Mouse (Mus musculus): ENCODE measurements around the gene Galnt9. TPM values are rescaled to one million over a fixed set of nuclear protein-coding genes. Genes with fewer than 3 reads are reported as not detected.

Gene Galnt9
- polyA plus RNA-seq, 1 experiment, result 0.02 TPM

- Histone ChIP-seq H3K4me3 (ENCODE audit: insufficient read depth, poor library complexity, severe bottlenecking) (no peak overlapping the region), H3K79me2 (ENCODE audit: control insufficient read depth, insufficient read depth) (no peaks in the 10 kb centered on the region), H3ac (ENCODE audit: control insufficient read depth, insufficient read length, low read depth) (no peak overlapping the region), H3K36me3 (ENCODE audit: control insufficient read depth, insufficient read depth) (no peaks in the 10 kb centered on the region), H3K79me3 (ENCODE audit: low read depth) (no peaks in the 10 kb centered on the region), H3K27me3 (ENCODE audit: control insufficient read depth, insufficient read depth, insufficient read length) (peaks cover 5% of the 10 kb centered on the region)
- TF ChIP-seq MAX (IDR thresholded peaks at IDR 0.05) (no peak), FOSL1 (IDR thresholded peaks at IDR 0.05; ENCODE audit: insufficient read depth, low read length, poor library complexity, severe bottlenecking) (no peak), CEBPB (IDR thresholded peaks at IDR 0.05; ENCODE audit: low read depth) (no peak), USF1 (IDR thresholded peaks at IDR 0.05; ENCODE audit: low read depth) (no peak), MYOD1 (IDR thresholded peaks at IDR 0.05; ENCODE audit: control insufficient read depth, insufficient read length, low read depth) (no peak), MYOG (IDR thresholded peaks at IDR 0.05; ENCODE audit: control insufficient read depth, extremely low read depth, insufficient read length) (no peak), CTCF (IDR thresholded peaks at IDR 0.05; ENCODE audit: control insufficient read depth, insufficient read depth, insufficient read length) (no peak)
Measured at GRCm38 (mm10) chr5:110597502-110597901, 53.3 kb downstream of the Galnt9 start.

DNA sequence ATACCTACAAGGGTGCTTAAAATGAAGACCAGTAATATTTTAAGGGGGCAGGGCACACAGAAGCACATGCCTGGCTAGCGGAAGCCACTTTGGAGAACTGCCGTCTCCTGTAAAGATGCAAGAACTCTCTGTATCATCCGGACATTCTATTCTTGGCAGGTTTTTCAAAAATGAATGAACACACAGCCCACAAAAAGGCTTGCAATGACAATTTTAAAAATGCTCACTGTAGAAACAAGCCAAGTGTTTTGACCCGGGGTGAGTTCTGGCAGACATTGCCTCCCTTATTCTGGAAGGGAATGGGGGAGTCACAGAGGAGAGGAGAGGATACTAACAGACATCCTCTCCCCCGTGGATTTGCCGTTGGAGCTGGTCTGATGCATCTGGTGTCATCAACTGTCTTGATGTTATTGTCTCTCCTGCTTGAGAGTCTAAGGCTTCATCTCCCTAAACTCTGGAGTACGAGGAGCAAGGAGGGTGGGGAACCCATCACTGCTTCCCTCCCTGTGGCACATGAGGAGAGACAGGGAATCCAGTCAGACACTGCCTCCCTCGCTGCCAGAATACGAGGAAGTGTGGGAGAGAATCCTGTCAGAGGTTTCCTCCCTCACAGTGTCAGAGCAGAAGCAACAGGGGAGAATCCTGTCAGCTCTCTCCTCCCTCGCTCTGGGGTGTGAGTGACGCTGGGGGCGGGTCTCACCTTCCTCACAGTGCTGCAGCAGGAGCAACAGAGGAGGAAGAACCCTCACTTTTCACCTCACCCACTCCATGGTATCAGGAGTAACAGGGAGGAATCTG is 54.3 kb downstream of the Galnt9 start:
- Histone ChIP-seq H3K79me3 (ENCODE audit: low read depth) (no peaks in the 10 kb centered on the region), H3K36me3 (ENCODE audit: control insufficient read depth, insufficient read depth) (no peaks in the 10 kb centered on the region), H3K79me2 (ENCODE audit: control insufficient read depth, insufficient read depth) (no peaks in the 10 kb centered on the region), H3ac (ENCODE audit: control insufficient read depth, insufficient read length, low read depth) (no peak overlapping the region), H3K4me3 (ENCODE audit: insufficient read depth, poor library complexity, severe bottlenecking) (no peak overlapping the region), H3K27me3 (ENCODE audit: control insufficient read depth, insufficient read depth, insufficient read length) (peaks cover 5% of the 10 kb centered on the region)
- TF ChIP-seq MAX (IDR thresholded peaks at IDR 0.05) (no peak), MYOG (IDR thresholded peaks at IDR 0.05; ENCODE audit: control insufficient read depth, extremely low read depth, insufficient read length) (no peak), CTCF (IDR thresholded peaks at IDR 0.05; ENCODE audit: control insufficient read depth, insufficient read depth, insufficient read length) (no peak), CEBPB (IDR thresholded peaks at IDR 0.05; ENCODE audit: low read depth) (no peak), FOSL1 (IDR thresholded peaks at IDR 0.05; ENCODE audit: insufficient read depth, low read length, poor library complexity, severe bottlenecking) (no peak), MYOD1 (IDR thresholded peaks at IDR 0.05; ENCODE audit: control insufficient read depth, insufficient read length, low read depth) (no peak), USF1 (IDR thresholded peaks at IDR 0.05; ENCODE audit: low read depth) (no peak)

GRCm38 (mm10) chr5:110603016-110603685 is 59.0 kb downstream of the Galnt9 start:
- no peak overlapping the region for H3K4me3 ChIP-seq (ENCODE audit: insufficient read depth, poor library complexity, severe bottlenecking)
- H3ac ChIP-seq (ENCODE audit: control insufficient read depth, insufficient read length, low read depth), result no peak overlapping the region
- no peaks in the 10 kb centered on the region for H3K79me2 ChIP-seq (ENCODE audit: control insufficient read depth, insufficient read depth)
- peak; percentile 94 for TF ChIP-seq CEBPB (IDR thresholded peaks at IDR 0.05; ENCODE audit: low read depth)
- TF ChIP-seq MYOD1 (IDR thresholded peaks at IDR 0.05; ENCODE audit: control insufficient read depth, insufficient read length, low read depth), result no peak
- TF ChIP-seq MYOG (IDR thresholded peaks at IDR 0.05; ENCODE audit: control insufficient read depth, extremely low read depth, insufficient read length), result no peak
- TF ChIP-seq FOSL1 (IDR thresholded peaks at IDR 0.05; ENCODE audit: insufficient read depth, low read length, poor library complexity, severe bottlenecking), result no peak
- no peaks in the 10 kb centered on the region for H3K79me3 ChIP-seq (ENCODE audit: low read depth)
- H3K27me3 ChIP-seq (ENCODE audit: control insufficient read depth, insufficient read depth, insufficient read length), result peaks cover 5% of the 10 kb centered on the region
- H3K36me3 ChIP-seq (ENCODE audit: control insufficient read depth, insufficient read depth), result no peaks in the 10 kb centered on the region

DNA sequence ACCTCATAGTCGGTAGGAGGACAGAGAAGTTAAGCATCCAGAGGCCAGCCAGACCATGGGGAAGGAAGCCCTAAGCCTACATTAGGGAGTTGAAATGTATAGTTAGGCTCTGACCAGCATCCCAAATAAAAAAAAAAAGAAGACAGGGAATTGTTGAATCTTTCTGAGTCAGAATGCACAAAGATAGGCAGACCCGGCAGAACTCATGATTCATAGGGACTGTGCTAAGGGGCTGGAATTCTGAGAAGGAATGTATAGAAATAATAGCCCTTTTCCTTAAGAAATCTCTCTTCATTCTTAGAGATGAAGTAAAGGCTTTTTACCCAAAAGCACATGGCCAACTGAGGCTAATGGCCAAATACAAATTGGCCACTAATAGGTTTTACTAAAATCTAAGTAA is 60.2 kb downstream of the Galnt9 start:
- Histone ChIP-seq H3K36me3 (ENCODE audit: control insufficient read depth, insufficient read depth) (no peaks in the 10 kb centered on the region), H3K4me3 (ENCODE audit: insufficient read depth, poor library complexity, severe bottlenecking) (no peak overlapping the region), H3K79me2 (ENCODE audit: control insufficient read depth, insufficient read depth) (no peaks in the 10 kb centered on the region), H3K27me3 (ENCODE audit: control insufficient read depth, insufficient read depth, insufficient read length) (no peaks in the 10 kb centered on the region), H3K79me3 (ENCODE audit: low read depth) (no peaks in the 10 kb centered on the region), H3ac (ENCODE audit: control insufficient read depth, insufficient read length, low read depth) (no peak overlapping the region)
- TF ChIP-seq CTCF (IDR thresholded peaks at IDR 0.05; ENCODE audit: control insufficient read depth, insufficient read depth, insufficient read length) (no peak), USF1 (IDR thresholded peaks at IDR 0.05; ENCODE audit: low read depth) (no peak), CEBPB (IDR thresholded peaks at IDR 0.05; ENCODE audit: low read depth) (no peak), FOSL1 (IDR thresholded peaks at IDR 0.05; ENCODE audit: insufficient read depth, low read length, poor library complexity, severe bottlenecking) (no peak), MAX (IDR thresholded peaks at IDR 0.05) (no peak), MYOD1 (IDR thresholded peaks at IDR 0.05; ENCODE audit: control insufficient read depth, insufficient read length, low read depth) (no peak), MYOG (IDR thresholded peaks at IDR 0.05; ENCODE audit: control insufficient read depth, extremely low read depth, insufficient read length) (no peak)

GRCm38 (mm10) chr5:110605531-110606221 is 61.5 kb downstream of the Galnt9 start:
- Histone ChIP-seq H3ac (ENCODE audit: control insufficient read depth, insufficient read length, low read depth) (no peak overlapping the region), H3K79me2 (ENCODE audit: control insufficient read depth, insufficient read depth) (no peaks in the 10 kb centered on the region), H3K4me3 (ENCODE audit: insufficient read depth, poor library complexity, severe bottlenecking) (no peak overlapping the region), H3K36me3 (ENCODE audit: control insufficient read depth, insufficient read depth) (no peaks in the 10 kb centered on the region), H3K79me3 (ENCODE audit: low read depth) (no peaks in the 10 kb centered on the region), H3K27me3 (ENCODE audit: control insufficient read depth, insufficient read depth, insufficient read length) (no peaks in the 10 kb centered on the region)
- TF ChIP-seq MYOG (IDR thresholded peaks at IDR 0.05; ENCODE audit: control insufficient read depth, extremely low read depth, insufficient read length), result no peak
- TF ChIP-seq USF1 (IDR thresholded peaks at IDR 0.05; ENCODE audit: low read depth), result no peak
- no peak for TF ChIP-seq CEBPB (IDR thresholded peaks at IDR 0.05; ENCODE audit: low read depth)
- TF ChIP-seq MYOD1 (IDR thresholded peaks at IDR 0.05; ENCODE audit: control insufficient read depth, insufficient read length, low read depth), result no peak
- no peak for TF ChIP-seq FOSL1 (IDR thresholded peaks at IDR 0.05; ENCODE audit: insufficient read depth, low read length, poor library complexity, severe bottlenecking)
- no peak for TF ChIP-seq MAX (IDR thresholded peaks at IDR 0.05)
- no peak for TF ChIP-seq CTCF (IDR thresholded peaks at IDR 0.05; ENCODE audit: control insufficient read depth, insufficient read depth, insufficient read length)
